Mouse (Mus musculus) lung, postnatal 36 days (tissue): ENCODE results near the gene Zfp326.

Experiments
- DNase-seq: peaks from one replicate; pipeline ENCODE4 v3.0.0; 2022; ENCODE audit warnings: mixed read lengths

Zfp326 gene

DNA sequence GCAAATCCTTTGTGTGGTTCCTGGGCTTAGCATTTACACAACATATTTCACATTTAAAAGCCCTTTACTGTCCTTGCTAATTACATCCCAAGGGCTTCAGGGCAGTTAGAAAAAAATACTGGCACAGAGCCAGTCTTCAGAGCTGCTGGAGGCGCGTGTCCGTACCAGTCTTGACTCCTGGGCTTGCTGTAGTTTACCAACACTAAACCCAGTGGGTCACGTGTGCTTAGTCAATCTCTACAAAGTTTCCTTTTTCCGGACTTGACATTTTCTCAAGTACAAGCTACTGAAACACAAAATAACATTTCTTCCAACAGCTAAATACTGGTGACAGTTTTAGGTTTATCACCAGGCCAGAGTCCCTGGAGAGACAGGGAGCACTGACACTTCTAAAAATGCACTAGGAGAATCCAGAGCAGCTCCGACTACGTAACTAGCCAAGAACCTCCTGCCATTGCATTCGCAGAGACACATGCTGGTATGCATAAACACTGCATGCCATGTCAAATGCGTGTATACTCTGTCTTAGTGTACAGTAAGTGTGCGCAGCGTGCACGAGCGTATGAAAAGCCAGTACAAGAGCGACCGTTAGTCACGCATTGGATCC, 8.4 kb upstream of the Zfp326 start:
- peak; percentile 70 for DNase-seq

DNA sequence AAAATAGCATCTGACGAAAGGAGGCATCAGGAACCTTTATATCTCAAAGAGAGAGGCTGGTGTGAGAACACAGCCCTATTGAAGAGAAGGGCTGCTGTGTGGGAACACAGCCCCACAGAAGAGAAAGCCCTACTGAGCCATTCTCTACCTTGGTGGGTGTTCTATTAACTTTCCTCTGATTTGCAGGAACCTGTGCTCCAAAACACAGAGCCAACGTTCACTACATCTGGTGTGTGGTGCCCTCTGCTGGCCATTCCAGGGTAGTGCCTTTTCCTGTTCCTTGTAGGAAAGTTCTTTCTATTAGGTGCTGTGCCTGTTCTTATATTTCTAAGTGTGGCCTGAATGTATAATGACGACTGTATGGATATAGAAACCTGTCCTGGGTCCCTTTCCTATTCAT, 7.8 kb upstream of the Zfp326 start:
- peak; percentile 90 for DNase-seq

DNA sequence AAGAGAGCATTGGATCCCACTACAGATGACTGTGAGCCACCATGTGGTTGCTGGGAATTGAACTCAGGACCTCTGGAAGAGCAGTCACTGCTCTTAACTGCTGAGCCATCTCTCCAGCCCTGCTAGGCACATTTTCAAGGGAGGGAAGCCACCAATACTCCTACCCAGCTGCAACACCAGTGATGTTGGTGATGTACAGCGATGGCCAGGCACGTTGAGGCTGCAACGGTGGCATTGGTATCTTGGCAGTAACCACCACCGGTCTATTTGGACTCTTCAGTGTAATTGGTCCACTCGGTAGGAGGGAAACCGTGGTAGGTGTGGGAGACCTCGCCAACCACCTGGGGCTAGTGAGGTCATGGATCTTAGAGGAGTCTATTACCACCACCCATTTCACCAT, 6.6 kb upstream of the Zfp326 start:
- DNase-seq, result no peak

DNA sequence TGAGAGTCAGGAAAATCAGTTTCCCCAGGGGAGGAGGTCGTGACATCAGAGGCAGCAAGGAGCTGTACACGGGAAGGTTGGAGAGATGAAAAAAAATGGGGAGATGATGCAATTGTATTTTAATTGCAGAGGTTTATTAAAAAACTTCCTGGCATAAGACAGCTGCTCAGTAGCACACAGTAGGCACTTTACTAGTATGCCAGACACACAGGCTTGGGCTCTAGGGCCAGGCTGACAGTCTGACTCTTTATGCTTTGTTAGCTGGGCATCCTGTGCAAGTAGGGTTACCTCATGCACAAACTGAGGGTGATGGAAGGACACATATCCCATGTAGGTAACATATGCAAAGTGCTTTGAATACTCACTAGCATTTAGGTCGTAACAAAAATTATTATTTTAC, 5.2 kb upstream of the Zfp326 start:
- no peak for DNase-seq

DNA sequence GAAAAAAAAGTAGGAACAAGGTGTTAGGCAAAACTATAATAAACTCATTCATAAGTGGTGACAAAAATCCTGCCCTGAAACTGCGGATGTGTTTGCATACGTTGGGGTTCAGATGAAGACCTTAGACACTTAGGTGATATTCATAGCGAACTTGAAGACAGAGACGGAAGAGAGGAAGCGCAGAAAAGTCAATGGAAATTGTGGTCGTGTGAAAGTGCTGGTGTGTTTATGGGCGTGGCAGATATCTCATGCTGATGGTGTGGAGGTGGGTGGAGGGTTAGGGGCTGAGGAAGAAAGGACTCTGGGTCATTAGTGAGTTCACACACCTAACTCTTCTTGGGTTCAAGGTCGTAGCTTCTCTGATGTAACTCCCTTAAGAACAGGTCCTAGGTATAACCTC, 4.2 kb upstream of the Zfp326 start:
- no peak for DNase-seq

DNA sequence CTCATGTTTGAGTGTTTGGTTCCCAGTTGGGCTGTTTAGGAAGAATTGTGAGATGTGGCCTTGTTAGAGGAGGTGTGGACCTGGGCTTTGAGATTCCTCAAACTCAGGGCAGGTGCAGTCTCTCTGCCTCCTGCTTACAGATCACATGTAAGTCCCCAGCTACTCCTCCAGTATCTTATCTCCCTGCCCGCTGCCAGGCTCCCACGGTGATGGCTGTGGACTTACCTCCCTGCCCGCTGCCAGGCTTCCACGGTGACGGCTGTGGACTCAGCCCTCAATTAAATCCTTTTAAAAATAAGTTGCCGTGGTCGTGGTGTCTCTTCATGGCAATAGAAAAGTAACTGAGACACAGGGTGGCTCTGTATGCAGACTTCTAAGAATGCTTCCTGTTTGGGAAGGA, 3.4 kb upstream of the Zfp326 start:
- no peak for DNase-seq

DNA sequence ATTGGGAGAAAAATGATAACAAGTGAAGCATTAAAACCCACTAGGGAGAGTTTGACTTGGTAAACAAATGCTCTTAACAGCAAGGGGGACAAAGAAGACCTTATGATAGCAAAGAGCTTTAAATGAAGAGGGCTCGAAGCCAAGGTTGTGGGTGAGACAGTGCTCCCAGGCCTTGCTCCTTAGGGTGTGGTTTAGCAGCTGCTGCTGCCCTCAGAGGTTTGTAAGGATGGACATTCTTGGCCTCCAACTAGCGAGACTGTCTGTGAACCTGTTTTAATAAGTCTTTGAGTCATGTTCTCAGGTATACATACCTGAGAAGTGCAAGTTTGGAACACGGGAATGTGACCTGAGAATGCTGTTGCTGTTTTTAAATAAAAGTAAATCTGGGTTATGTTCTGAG, 2.6 kb upstream of the Zfp326 start:
- no peak for DNase-seq

DNA sequence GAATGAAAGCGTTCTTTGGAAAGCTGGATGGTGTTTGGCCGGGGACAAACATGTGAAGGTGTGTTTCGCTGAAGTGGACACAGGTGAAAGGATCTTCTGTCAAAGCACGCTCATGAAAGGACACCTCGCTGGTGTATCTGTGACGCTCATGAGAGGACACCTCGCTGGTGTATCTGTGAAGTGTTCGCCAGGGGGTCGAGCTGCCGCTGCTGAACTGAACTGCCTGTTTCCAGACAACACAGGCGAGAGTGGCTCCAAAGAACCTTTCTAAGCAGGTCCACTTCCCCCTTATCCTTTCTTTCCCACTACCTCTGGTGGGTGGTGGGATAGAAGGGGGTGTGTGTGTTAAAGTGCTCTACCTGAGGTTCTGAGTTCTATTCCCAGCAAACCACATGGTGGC, 1.9 kb upstream of the Zfp326 start:
- no peak for DNase-seq

DNA sequence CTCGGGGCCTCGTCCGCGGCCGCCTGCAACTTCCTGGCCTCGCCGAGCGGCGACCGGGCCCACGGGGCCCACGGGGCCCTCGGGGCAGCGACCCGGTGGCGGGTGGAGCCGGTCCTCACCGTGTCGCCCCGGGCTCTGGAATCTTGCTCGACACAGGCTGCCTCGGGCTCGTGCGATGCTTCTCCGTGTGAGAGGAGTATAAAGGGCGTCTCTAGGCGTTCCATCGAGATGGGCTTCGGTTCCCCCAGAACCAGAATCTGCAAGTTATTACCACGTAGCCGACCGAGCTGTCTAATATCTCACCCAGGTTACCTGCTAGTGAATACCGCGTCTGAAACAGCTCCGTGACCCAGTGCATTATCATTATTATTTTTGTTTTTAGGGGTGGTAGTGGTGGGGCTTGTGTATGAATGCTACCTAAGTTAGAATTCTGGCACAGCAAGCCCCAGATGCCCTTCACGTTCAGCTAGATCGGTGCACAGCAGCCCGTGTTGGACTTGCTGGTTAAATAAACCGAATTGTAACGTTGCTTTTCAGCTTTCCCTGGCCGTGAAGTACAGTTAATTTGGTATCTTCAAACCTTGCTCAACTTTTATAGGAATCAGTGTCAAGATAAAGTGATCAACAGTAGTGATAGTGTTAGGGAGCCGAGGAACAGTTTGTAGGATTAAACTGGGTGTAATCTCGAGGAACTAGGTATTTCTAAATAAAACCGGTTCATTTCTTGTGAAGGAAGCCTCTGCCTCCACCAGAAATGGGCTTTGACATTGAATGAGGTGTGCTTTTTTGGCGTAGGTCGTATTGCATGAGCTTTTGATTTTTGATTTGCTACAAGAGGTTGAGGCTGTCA, 785 bp downstream of the Zfp326 start:
- peak; percentile 20 for DNase-seq

DNA sequence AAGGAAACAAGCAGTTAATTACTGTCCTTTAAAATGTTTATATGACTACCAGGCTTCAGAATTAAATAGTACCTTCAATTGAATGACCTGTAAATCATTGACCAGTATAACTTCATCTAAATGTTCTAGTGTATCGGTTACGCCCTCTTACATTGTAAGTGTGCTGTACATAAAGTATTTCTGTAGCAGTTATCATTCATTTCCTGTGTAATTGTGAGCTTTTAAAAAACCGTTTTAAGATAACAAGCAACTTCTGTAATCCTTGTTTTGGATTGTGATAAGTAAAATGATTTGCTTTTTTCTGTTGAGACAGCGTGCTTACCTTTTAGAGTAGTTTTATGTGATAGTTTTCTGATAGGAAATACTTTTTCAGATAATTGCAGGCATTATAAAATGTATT, 11.0 kb downstream of the Zfp326 start:
- no peak for DNase-seq

DNA sequence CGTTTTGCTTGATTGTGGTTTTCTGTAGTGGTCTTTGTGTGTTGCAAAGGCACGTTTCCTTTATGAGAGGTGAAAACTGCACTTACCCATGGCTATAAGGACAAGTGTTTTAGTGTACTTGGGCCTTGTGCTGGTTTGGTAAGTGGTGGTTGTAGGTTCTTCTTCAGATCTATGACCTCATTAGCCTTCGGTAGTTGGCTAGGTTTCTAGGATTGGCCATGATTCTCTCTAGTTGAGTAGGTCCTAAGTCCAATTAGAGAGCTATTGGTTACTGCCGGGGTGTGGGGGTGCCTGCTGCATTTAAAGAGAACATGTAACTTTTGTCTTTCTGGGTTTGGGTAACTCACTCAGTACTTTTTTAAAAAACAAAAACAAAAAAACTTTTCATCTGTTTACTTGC, 21.8 kb downstream of the Zfp326 start:
- no peak for DNase-seq

DNA sequence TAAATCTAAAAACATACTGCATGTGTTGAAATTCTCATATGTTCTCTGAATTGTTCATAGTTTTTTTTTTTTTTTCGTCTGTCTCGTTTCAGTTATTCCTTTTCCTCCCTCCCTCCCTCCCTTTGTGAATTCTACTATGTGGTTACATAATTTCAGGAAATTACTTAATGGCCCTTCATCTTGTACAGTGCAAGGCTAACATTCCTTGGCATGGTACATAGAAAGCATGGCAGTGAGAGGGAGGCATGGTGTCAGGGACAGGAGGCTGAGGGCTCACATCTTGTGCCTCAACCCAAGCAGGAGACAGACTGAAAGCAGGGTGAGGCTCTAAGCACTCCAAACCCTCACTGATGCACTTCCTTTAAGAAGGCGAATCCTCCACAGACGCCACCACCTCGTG, 32.8 kb downstream of the Zfp326 start:
- DNase-seq, result peak; percentile 35

DNA sequence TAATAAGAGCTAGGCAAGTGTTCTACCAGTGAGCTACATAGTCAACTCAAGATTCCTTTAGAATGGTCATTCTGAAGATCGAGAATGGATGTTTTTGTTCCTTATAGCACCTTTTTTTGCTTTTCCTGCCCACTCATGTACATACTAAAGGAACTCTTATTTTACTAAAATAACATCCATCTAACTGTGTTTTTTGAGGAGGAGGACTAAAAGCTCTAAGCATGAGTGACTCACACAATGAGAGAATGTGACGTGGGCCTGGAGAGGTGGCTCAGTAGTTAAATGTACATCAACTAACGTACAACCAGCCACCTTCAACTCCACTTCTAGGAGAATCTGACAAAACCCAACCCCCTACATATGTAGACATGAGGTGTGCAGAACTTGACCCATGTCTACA, 33.3 kb downstream of the Zfp326 start:
- no peak for DNase-seq

DNA sequence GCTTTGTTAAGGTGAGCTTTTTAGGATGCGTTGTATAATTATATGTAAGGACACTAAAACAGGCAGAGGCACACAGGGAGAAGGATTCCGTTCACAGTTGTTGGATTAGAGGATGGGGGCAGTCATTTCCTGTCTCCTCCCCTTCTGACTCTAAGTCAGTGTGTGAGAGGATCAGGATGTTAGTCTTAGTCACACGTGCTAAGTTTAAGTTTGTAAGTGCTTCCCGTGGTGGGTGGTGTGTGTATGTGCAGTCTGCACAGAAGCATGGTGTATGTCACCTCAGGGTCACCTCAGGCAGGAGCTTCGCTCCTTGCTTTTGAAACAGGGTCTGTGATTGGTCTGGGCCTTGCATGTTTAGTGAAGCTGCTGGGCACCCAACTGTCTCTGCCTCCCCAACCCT, 35.1 kb downstream of the Zfp326 start:
- DNase-seq, result peak; percentile 8

DNA sequence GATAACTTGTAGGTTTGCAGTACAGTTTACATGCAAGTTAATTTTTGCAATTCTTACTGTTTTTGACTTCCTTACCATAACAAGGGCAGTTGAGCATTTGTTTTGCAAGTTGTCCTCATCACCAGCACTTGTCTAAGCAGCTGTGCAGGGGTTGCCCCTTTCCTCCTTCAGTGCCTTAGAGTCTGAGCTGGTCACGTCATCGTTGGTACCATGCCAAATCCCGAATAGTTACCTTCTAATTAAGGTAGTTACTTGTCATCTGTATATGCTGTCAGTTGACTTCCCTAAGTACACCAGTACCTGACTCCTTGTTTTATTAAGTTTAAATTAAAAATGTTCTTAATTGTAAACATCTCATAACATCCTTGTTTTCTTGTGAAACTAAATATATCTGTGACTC, 41.0 kb downstream of the Zfp326 start:
- no peak for DNase-seq

DNA sequence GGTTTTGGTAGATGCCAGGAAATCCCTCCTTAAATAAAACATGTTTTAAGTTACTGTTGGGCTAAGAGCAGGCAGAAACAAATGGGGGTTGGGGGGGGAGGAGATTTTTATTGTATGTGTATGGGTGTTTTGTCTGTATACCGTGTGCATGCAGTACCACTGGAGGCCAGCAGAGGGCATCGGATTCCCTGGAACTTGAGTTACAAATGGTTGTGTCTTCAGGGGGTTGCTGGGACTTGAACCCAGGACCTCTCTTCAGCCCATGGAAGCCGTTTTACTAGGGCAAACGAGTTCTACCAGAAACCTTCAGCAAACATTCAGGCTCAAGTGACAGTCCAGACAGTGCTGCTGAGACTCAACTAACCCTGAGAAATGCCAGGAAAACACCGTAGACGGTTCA, 41.9 kb downstream of the Zfp326 start:
- DNase-seq, result no peak

DNA sequence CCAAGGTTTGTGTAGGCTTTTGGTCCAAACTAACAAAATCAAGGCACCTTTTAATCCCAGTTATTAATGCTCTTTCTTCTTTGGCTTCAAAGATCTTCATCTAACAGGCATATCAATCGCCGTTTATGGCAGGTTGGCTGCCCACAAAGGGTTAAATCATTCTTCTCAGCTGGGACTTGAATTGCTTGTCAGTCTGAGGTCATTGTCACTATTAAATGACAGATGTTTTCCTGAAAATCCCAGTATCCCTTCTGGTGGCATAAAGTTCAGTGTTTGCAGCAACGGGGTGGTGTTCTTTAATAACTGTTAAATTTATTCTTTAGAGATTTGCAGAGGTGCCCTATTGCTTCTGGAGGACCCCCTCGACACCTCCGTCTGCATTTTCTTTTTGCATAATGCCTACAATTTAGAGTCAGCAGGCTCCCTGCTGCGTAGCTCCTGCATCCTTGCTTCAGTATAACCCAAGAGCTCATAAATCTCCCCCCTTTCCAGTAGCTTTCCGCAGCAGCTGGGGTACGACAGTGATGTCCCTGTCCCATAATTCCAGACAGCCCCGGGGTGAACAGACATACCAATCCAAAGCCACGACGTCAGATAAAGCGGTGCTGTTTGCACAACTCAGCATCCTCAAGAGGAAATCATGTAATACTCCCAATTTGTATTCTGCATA, 46.6 kb downstream of the Zfp326 start:
- DNase-seq, result no peak

DNA sequence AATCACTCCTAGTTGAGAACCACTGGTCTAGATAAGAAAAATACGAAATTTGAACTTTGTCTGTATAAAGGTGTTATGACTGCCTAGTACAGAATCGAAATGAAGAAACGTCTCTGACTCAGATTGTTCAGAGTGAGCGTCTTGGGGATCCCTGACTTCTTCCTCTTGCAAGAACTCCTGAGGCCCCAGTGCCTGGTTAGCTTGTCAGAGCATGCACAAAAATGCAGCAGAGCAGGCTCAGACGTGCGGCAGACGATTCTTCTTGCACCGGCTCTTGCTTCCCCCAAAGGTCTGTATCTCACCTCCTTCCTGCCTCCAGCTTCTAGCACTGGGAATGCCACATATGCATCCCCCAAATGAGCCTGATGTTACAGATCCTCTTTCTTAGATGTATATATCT, 48.0 kb downstream of the Zfp326 start:
- DNase-seq, result no peak

DNA sequence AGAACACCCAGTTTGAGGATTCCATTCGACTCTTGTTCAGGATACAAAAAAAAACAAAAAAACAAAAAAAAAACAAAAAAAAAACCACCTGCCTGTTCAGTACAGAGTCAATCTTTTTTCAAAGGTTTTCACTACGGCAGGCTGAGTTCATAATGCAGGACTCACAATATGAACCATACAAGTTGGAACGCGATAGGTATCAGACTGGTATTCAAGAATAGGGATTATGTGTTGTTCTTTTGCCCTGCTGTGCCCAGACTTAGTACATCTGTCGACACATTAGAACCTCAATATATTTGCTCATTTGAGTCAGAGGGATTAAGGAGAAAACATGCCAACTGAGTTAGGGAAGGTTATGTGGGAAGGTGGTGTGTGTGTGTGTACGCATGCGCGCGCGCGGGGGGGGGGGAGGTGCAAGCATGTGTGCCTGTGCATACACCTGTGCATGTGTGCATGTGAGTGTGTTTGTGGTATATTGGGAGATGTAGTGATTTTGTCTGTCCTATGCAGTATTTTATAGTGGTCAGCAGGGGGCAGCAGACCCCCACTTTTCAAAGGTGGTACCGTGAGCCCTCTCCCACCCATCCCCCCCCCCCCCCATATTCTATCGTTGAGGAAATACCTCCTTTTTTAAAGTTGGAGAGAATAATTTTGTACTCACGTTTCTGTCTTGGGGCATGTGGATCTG, 49.3 kb downstream of the Zfp326 start:
- DNase-seq, result no peak

DNA sequence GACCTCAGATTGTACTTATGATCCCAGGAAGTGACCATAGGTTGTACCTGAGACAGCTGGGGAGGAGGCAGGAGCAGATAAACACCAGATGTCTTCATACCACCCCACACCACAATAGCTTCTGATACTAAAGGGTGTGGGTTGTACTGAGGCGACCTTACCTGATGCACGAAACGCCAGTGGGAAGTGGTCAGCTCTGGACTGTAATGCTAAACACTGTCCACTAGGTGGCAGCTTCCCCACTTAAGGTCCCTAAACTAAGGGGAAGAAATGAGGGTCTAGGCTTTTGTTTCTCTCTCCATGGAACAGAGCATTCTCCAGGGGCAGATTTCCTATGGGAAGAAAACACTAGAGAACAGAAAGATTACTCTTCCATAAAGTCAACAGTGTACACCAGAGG, 53.9 kb downstream of the Zfp326 start:
- DNase-seq, result peak; percentile 39

DNA sequence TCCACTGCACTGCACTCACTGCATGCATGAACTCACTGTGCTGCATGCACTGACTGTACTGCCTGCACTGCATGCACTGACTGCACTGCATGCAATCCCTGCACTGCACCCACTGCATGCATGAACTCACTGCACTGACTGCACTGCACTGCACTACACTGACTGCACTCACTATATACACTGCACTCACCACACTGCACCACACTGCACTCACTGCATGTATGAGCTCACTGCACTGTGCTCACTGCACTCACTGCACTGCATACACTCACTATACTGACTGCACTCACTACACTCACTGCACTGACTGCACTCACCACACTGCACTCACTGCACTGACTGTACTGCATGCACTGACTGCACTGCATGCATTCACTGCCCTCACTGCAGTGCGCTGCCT, 56.0 kb downstream of the Zfp326 start:
- no peak for DNase-seq

DNA sequence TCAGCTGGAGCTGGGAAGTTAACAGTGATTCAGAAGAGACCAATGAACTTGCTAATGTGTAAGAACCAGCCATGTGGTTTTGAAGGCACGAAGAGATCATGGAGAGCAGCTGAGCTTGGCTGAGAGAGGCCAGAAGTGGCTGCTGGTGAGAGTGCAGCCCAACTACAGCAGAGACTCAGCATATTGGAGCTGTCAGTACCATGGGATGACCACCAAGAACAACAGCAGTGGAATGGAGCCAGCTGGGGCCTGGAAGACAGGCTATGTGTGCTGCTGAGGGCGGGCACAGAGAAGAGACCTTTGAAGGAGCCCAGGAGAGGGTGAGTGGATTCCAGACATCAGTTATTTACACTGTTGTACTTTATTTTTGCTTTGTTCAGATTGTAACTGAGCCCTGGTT, 65.6 kb downstream of the Zfp326 start:
- no peak for DNase-seq
